Mouse (Mus musculus) stomach, postnatal 0 days (tissue): Measurements from ENCODE around the gene H2-Q10.
"Not testable (repeated sequence)": the region's sequence is repeated elsewhere in the genome, so short reads cannot be mapped to it uniquely, and the experiment has no call there.

ENCODE experiments used
- CTCF ChIP-seq: IDR thresholded peaks from 2 replicates; pipeline ENCODE4 v1.5.1; 2016; ENCODE audit warnings: antibody characterized with exemption, low read depth, mild to moderate bottlenecking, moderate library complexity
- EP300 ChIP-seq: optimal IDR thresholded peaks from 2 replicates; pipeline ENCODE3; 2016; ENCODE audit warnings: antibody characterized with exemption

GRCm38 (mm10) chr17:35442376-35442775 lies 27.5 kb upstream of the H2-Q10 start:
- not testable (repeated sequence) for TF ChIP-seq CTCF, EP300
